Mouse (Mus musculus) mouse trophoblast stem cell (cell line): ENCODE measurements around the gene Fbxo47.

Source experiments
- in situ Hi-C, 2 experiments: fragments of 300-500 bp; cut with MseI, MboI; formaldehyde crosslinking; loops; 2 replicates in 1 of 2; 3 replicates in 1 of 2; pipeline ENCODE4 v1.15.1; 2025

The Fbxo47 gene

GRCm38 (mm10) chr11:97883918-97884600 lies at the start of gene Fbxo47:
TSS of gene Fbxo47 (minus strand) at chr11:97884154.
- in situ Hi-C loops = no loop called here

- in situ Hi-C loops = no loop called here
These were observed 49.6 kb upstream of the Fbxo47 start for GRCm38 (mm10) chr11:97933553-97933952.

GRCm38 (mm10) chr11:97928905-97929304 lies 45.0 kb upstream of the Fbxo47 start:
- in situ Hi-C loops = no loop called here

- in situ Hi-C loops = no loop called here
These were observed 40.3 kb upstream of the Fbxo47 start for GRCm38 (mm10) chr11:97924217-97924616.

GRCm38 (mm10) chr11:97923639-97924038 lies 39.7 kb upstream of the Fbxo47 start:
- in situ Hi-C loops = no loop called here

GRCm38 (mm10) chr11:97915974-97916503 lies 32.1 kb upstream of the Fbxo47 start:
- in situ Hi-C loops = no loop called here

- in situ Hi-C loops = no loop called here
These were observed 31.5 kb upstream of the Fbxo47 start for GRCm38 (mm10) chr11:97915471-97915870.

DNA sequence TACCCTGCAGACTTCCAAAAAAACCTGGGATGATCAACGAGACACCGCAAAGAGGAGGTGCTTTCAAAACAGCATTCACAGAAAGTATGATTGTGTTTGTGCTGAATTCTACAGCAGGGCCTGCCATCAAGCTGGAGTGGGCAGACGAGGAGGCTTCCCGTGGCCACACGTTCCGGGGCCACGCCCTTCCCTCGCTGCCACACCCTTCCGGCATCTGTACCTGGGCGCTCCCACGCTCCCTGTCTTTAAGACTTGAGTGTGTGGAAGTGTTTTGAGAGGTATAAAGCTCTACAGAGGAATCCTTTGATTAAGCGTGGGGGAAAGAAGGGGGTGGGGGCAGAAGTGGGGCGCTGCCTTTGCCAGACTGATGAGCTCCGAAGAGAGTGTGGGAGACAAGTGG lies 29.2 kb upstream of the Fbxo47 start:
- in situ Hi-C loops = no loop called here

GRCm38 (mm10) chr11:97908634-97909348 lies 24.8 kb upstream of the Fbxo47 start:
- in situ Hi-C loops = loop anchor here in 1 of 2 experiments (5.0 kb wide), 1 partner anchor 64 kb away; no protein-coding TSS in a partner anchor

GRCm38 (mm10) chr11:97907935-97908334 lies 24.0 kb upstream of the Fbxo47 start:
- in situ Hi-C loops = loop anchor here in 1 of 2 experiments (5.0 kb wide), 1 partner anchor 64 kb away; no protein-coding TSS in a partner anchor

GRCm38 (mm10) chr11:97906905-97907304 lies 23.0 kb upstream of the Fbxo47 start:
- in situ Hi-C loops = loop anchor here in 1 of 2 experiments (5.0 kb wide), 1 partner anchor 65 kb away; no protein-coding TSS in a partner anchor

DNA sequence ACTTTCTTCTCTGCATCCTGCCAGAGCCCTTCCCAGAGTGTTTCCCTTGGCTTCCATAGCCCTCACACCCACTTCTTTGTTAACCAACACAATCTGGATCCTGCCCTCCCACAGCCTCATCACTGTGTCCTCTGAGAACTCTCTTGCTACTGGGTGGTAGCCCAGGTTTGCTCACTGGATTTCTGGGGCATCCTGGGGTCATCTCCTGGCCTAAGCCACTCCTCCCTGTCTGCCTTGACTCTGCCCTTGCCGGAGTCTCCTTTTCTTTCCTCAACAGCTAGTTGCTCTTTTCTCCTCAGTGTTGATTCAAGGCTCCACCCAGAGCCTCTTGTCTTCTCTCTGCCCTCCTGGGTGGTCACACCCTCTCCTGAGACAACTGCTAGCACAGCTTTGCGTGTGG lies 22.0 kb upstream of the Fbxo47 start:
- in situ Hi-C loops = loop anchor here in 1 of 2 experiments (5.0 kb wide), 1 partner anchor 66 kb away; no protein-coding TSS in a partner anchor

DNA sequence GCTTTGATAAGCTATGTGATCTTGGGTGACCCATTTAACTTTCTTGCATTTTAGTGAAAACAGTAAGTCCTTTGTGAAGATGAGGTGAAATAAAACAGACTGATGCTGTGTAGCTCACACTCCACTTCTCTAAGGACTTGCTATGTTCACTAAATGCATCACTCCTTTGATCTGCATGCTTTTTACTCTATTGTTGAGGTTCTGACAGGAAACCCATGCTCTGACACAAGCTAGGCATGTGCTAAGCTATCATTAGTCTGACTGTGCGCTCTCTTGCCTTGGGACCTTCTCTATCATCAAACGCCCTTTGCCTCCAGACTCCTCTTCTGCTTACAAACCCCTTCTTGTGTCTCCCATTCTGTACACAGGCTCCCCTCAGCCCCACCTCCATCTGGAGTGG lies 21.6 kb upstream of the Fbxo47 start:
- in situ Hi-C loops = loop anchor here in 1 of 2 experiments (5.0 kb wide), 1 partner anchor 67 kb away; no protein-coding TSS in a partner anchor

GRCm38 (mm10) chr11:97904801-97905200 lies 20.8 kb upstream of the Fbxo47 start:
- in situ Hi-C loops = loop anchor here in 1 of 2 experiments (5.0 kb wide), 1 partner anchor 68 kb away; no protein-coding TSS in a partner anchor

GRCm38 (mm10) chr11:97901806-97902205 lies 17.9 kb upstream of the Fbxo47 start:
- in situ Hi-C loops = no loop called here

DNA sequence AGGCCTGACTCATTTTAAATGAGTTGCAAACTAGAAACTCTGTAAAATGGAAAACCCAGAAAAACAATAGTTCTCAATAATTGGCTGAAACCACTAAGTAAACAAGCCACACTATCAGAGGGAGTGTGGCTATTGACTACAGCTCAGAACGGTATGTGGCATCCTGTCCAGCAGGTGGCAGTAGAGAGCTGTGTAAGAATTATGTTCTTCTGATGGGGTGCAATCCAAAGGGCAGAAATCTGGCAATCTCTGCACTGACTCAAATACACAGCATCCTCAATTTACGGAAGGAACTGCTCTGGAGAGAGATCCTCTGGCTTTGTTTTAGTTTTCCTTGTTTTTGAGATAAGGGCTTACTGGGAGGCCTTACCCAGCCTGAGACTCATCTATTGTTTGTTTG lies 15.9 kb upstream of the Fbxo47 start:
- in situ Hi-C loops = no loop called here

GRCm38 (mm10) chr11:97897568-97898185 lies 13.7 kb upstream of the Fbxo47 start:
- in situ Hi-C loops = no loop called here

DNA sequence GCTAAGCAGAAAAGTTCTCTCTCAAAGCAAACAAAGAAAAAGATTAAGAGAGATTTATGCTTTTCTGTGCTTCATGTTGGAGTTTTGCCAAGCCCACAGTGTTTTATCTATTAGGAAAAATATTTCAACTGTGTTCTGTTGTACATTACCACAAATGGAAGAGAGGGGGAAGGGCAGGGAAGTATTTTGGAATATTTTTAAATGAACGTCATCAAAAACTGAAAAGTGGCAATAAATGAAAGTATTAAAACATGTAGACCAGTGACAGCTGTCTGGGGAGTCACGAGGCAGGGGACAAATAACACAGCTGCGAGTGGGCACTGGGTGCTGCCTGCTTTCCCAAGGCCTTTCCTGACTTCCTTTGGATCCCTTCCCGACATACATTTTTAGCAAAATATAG lies 12.7 kb upstream of the Fbxo47 start:
- in situ Hi-C loops = no loop called here

DNA sequence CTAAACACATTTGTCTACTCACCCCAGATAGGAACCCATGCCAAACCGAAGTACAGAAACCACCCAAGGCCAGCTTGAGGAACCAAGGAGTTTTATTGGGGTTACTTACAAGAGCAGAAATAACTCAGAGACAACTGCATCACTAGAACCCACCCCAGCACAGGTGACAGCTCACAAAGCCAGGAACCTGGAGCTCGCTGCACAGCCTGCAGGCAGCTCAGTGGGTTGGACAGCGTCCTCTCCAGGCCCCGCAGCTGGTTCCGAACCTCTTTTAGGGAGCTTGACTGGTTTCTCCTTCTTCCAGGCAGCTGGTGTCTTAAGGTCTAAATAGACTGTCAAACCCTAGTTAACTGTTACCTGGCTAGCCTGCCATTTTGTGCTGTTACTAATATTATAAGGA lies 7.9 kb upstream of the Fbxo47 start:
- in situ Hi-C loops = no loop called here

DNA sequence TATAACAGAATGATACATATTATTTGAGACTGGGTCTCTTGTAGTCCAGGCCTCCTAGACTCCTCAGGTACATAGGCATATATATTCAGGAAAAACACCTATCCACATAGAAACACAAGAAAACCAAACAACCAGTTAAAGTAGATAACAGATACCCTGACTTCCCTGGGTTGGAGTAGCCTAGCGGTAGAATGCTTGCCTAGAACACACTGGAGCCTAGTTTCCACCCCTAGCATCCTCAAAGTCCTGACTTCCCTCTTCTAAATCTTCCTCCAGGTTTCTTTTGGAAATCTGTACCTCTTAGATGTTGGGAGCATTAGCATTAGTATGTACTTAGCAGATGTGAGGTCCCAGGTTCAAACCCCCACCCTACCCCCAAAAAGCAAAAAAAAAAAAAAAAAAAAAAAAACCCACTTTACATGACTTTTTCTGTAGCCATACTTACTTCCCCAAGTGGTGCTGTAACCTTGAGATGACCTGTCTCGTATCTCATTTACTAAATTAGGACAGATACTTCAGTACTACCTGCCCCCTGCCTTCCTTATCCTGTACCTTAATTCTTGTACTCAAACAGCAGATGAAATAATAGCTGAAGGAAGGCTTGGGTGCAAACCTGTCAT lies 1.5 kb upstream of the Fbxo47 start:
- in situ Hi-C loops = no loop called here

GRCm38 (mm10) chr11:97884601-97885185 lies 739 bp upstream of the Fbxo47 start:
- in situ Hi-C loops = no loop called here
